Mouse (Mus musculus) limb, embryonic 12.5 days (tissue): ENCODE measurements at regions not wholly inside any gene's neighbourhood (a gene's known extent, or its start where the extent isn't known, plus 50 kb on each side); places are given as distances from the start of the nearest gene placed in this dataset.

Experiments used
- ATAC-seq: fragments of 200-750 bp; cut with Nextera tagmentation; 2 replicates; pipeline ENCODE4 v1.8.0; 2017; ENCODE audit warnings: low read depth, moderate TSS enrichment; ENCODE audit not compliant: insufficient number of reproducible peaks, insufficient read depth, low FRiP score, low TSS enrichment
- H3K27ac ChIP-seq: fragments of 300-500 bp; sonication (generic); 2 replicates; pipeline ENCODE4 v1.5.1; 2016; ENCODE audit warnings: mild to moderate bottlenecking, moderate library complexity
- H3K27me3 ChIP-seq: fragments of 300-500 bp; sonication (generic); 2 replicates; pipeline ENCODE4 v1.6.1; 2016; ENCODE audit warnings: mild to moderate bottlenecking, moderate library complexity
- H3K36me3 ChIP-seq: fragments of 300-500 bp; sonication (generic); 2 replicates; pipeline ENCODE4 v1.6.1; 2016; ENCODE audit warnings: mild to moderate bottlenecking, moderate library complexity
- H3K4me1 ChIP-seq: fragments of 300-500 bp; sonication (generic); replicated peaks from 2 replicates; pipeline ENCODE4 v1.6.1; 2016
- H3K4me2 ChIP-seq: fragments of 300-500 bp; sonication (generic); 2 replicates; pipeline ENCODE4 v1.6.1; 2016; ENCODE audit warnings: mild to moderate bottlenecking, moderate library complexity
- H3K4me3 ChIP-seq: fragments of 300-500 bp; sonication (generic); replicated peaks from 2 replicates; pipeline ENCODE4 v1.5.1; 2016; ENCODE audit warnings: mild to moderate bottlenecking
- H3K9ac ChIP-seq: fragments of 300-500 bp; sonication (generic); replicated peaks from 2 replicates; pipeline ENCODE4 v1.6.1; 2016; ENCODE audit warnings: mild to moderate bottlenecking, moderate library complexity
- H3K9me3 ChIP-seq: fragments of 300-500 bp; sonication (generic); 2 replicates; pipeline ENCODE4 v1.6.1; 2016; ENCODE audit warnings: mild to moderate bottlenecking, moderate library complexity
- WGBS: fragments of 180-500 bp; shearing (Covaris S2); methylation state at CpG from one replicate; pipeline ENCODE4 v1.1.7; 2016; 5-methylcytosine and 5-hydroxymethylcytosine counted together

- H3K27me3 ChIP-seq, result no peaks in the 10 kb centered on the region
- H3K4me3 ChIP-seq, result no peak overlapping the region
- H3K9me3 ChIP-seq, result peaks cover 10% of the 10 kb centered on the region
- no peaks in the 10 kb centered on the region for H3K36me3 ChIP-seq
- 48% methylated on average over 5 of the region's 5 CpGs for WGBS
- no peak for ATAC-seq
- peaks cover 12% of the 10 kb centered on the region for H3K4me1 ChIP-seq
- H3K9ac ChIP-seq, result no peak overlapping the region
- H3K27ac ChIP-seq, result no peak overlapping the region
- H3K4me2 ChIP-seq, result no peak overlapping the region
These were observed 51.0 kb upstream of the Stt3b start for GRCm38 (mm10) chr9:115361191-115361590.

GRCm38 (mm10) chr9:115361881-115362280, 51.7 kb upstream of the Stt3b start:
- no peaks in the 10 kb centered on the region for H3K36me3 ChIP-seq
- no peak overlapping the region for H3K27ac ChIP-seq
- H3K4me1 ChIP-seq, result peaks cover 5% of the 10 kb centered on the region
- no peak overlapping the region for H3K9ac ChIP-seq
- H3K4me3 ChIP-seq, result no peak overlapping the region
- no peak for ATAC-seq
- H3K9me3 ChIP-seq, result peaks cover 10% of the 10 kb centered on the region
- no peaks in the 10 kb centered on the region for H3K27me3 ChIP-seq
- 90% methylated on average over 11 of the region's 11 CpGs for WGBS
- H3K4me2 ChIP-seq, result no peak overlapping the region

- Histone ChIP-seq H3K4me2 (no peak overlapping the region), H3K9ac (no peak overlapping the region), H3K4me3 (no peak overlapping the region), H3K36me3 (no peaks in the 10 kb centered on the region), H3K27me3 (no peaks in the 10 kb centered on the region), H3K27ac (no peak overlapping the region), H3K9me3 (peaks cover 10% of the 10 kb centered on the region), H3K4me1 (no peaks in the 10 kb centered on the region)
- WGBS, result 83% methylated on average over 4 of the region's 4 CpGs
- ATAC-seq, result no peak
These were observed 52.3 kb upstream of the Stt3b start for GRCm38 (mm10) chr9:115362486-115362885.

GRCm38 (mm10) chr9:115364919-115365861, 55.0 kb upstream of the Stt3b start:
- no peak for ATAC-seq
- 91% methylated on average over 16 of the region's 16 CpGs for WGBS
- H3K27me3 ChIP-seq, result no peaks in the 10 kb centered on the region

GRCm38 (mm10) chr9:115367808-115368207, 57.6 kb upstream of the Stt3b start:
- ATAC-seq, result no peak
- 60% methylated on average over 3 of the region's 3 CpGs for WGBS
- Histone ChIP-seq H3K9me3 (peaks cover 10% of the 10 kb centered on the region), H3K27ac (no peak overlapping the region), H3K9ac (no peak overlapping the region), H3K36me3 (no peaks in the 10 kb centered on the region), H3K4me3 (no peak overlapping the region), H3K4me2 (no peak overlapping the region), H3K27me3 (no peaks in the 10 kb centered on the region), H3K4me1 (no peaks in the 10 kb centered on the region)

More at GRCm38 (mm10) chr9:115364919-115365861, 55.0 kb upstream of the Stt3b start:
- H3K4me1 ChIP-seq, result no peaks in the 10 kb centered on the region
- no peak overlapping the region for H3K27ac ChIP-seq
- peaks cover 10% of the 10 kb centered on the region for H3K9me3 ChIP-seq
- no peak overlapping the region for H3K4me3 ChIP-seq
- H3K4me2 ChIP-seq, result no peak overlapping the region
- H3K36me3 ChIP-seq, result no peaks in the 10 kb centered on the region
- no peak overlapping the region for H3K9ac ChIP-seq

GRCm38 (mm10) chr9:115380276-115380675, 70.1 kb upstream of the Stt3b start:
- ATAC-seq, result no peak
- Histone ChIP-seq H3K27ac (no peak overlapping the region), H3K36me3 (no peaks in the 10 kb centered on the region), H3K4me1 (no peaks in the 10 kb centered on the region), H3K4me2 (no peak overlapping the region), H3K27me3 (no peaks in the 10 kb centered on the region), H3K9ac (no peak overlapping the region), H3K9me3 (0 out of 2 replicates have a peak, but pooled peaks cover 4% of the 10 kb centered on the region), H3K4me3 (no peak overlapping the region)
- WGBS, result 89% methylated on average over 15 of the region's 15 CpGs

GRCm38 (mm10) chr9:115382824-115383475, 72.7 kb upstream of the Stt3b start:
- Histone ChIP-seq H3K4me3 (no peak overlapping the region), H3K9me3 (0 out of 2 replicates have a peak, but pooled peaks cover 4% of the 10 kb centered on the region), H3K4me1 (no peaks in the 10 kb centered on the region), H3K9ac (no peak overlapping the region), H3K36me3 (no peaks in the 10 kb centered on the region), H3K27me3 (no peaks in the 10 kb centered on the region), H3K27ac (no peak overlapping the region), H3K4me2 (no peak overlapping the region)
- ATAC-seq, result no peak
- 83% methylated on average over 12 of the region's 12 CpGs for WGBS

- H3K4me2 ChIP-seq, result no peak overlapping the region
- no peaks in the 10 kb centered on the region for H3K4me1 ChIP-seq
- H3K36me3 ChIP-seq, result no peaks in the 10 kb centered on the region
- ATAC-seq, result no peak
- 76% methylated on average over 4 of the region's 4 CpGs for WGBS
- no peak overlapping the region for H3K27ac ChIP-seq
- no peak overlapping the region for H3K4me3 ChIP-seq
- no peaks in the 10 kb centered on the region for H3K27me3 ChIP-seq
- 0 out of 2 replicates have a peak, but pooled peaks cover 4% of the 10 kb centered on the region for H3K9me3 ChIP-seq
- H3K9ac ChIP-seq, result no peak overlapping the region
These were observed 73.7 kb upstream of the Stt3b start for GRCm38 (mm10) chr9:115383935-115384334.

- WGBS, result 82% methylated on average over 1 of the region's 1 CpGs
- no peak for ATAC-seq
These were observed 74.1 kb upstream of the Stt3b start for GRCm38 (mm10) chr9:115384345-115384744.

GRCm38 (mm10) chr9:115387471-115388360, 77.5 kb upstream of the Stt3b start:
- Histone ChIP-seq H3K9ac (no peak overlapping the region), H3K9me3 (no peaks in the 10 kb centered on the region), H3K27me3 (peaks cover 6% of the 10 kb centered on the region; the same call in 1 of the 2 replicates), H3K4me1 (peaks cover 20% of the 10 kb centered on the region), H3K27ac (no peak overlapping the region), H3K4me2 (no peak overlapping the region), H3K4me3 (no peak overlapping the region), H3K36me3 (no peaks in the 10 kb centered on the region)
- WGBS, result 89% methylated on average over 26 of the region's 26 CpGs
- ATAC-seq, result no peak

More at GRCm38 (mm10) chr9:115384345-115384744, 74.1 kb upstream of the Stt3b start:
- H3K4me2 ChIP-seq, result no peak overlapping the region
- no peaks in the 10 kb centered on the region for H3K36me3 ChIP-seq
- no peak overlapping the region for H3K9ac ChIP-seq
- no peaks in the 10 kb centered on the region for H3K4me1 ChIP-seq
- no peaks in the 10 kb centered on the region for H3K9me3 ChIP-seq
- H3K27me3 ChIP-seq, result peaks cover 3% of the 10 kb centered on the region; the same call in 1 of the 2 replicates
- no peak overlapping the region for H3K4me3 ChIP-seq
- no peak overlapping the region for H3K27ac ChIP-seq
